Comparison of ENCODE assay signal across 7 mouse cellular contexts in the genomic region with DNA sequence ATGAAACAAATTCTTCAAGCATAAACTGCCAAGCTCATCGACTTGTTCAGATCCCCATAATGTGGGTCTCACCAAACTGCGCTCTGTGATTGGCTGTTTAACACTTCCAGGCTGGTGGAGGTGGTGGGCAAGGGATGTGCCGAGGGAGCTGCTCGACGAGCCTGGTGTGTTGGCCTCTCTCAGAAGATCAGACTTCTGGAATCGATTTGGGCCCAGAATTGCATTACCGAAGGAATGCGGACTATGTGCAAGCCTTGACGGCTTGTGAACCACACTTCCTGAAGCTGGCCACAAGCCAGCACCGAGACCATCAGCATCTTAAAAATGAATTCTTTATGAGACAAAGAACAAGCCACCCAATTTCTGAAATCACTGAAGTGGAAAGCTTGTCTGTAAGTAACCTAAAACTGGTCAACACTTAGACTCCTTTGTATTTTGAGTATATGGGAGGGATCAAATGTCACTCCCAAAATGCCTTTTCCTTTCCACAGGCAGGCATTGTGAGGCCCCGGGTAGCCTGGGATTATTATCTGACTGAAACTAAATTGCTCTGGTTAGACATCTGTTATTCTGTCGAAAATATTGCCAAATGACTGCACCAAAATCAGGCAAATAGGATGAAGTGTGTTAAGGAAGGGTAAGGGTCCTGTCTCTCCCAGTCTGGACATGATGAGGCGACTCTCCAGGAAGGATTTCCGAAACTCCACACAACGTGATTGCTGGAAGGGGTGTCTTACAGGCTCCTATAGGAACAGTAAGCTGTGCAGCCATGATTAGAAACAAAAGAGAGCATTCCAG.
A peak's percentile ranks its signal among the peaks of the same experiment; 100 is the strongest.
DNase-seq lines count a peak whose midpoint lies in the region; ATAC-seq and TF ChIP-seq lines count a peak whose summit lies in the region.

No protein-coding gene starts in this region.

- no peak for TF ChIP-seq CTCF in stomach, postnatal 0 days (IDR thresholded peaks at IDR 0.05; ENCODE audit: low read depth)

- ATAC-seq in stomach, embryonic 14.5 days (ENCODE audit: insufficient number of reproducible peaks, insufficient read depth, low FRiP score, low read depth), result 0 out of 2 replicates have a peak, but pooled peaks have one; percentile 37
- no peak for ATAC-seq in stomach, postnatal 0 days (ENCODE audit: low FRiP score, low TSS enrichment)
- peak; percentile 76; the same call in 1 of the 2 replicates for ATAC-seq in forebrain, embryonic 12.5 days (ENCODE audit: low FRiP score)
- ATAC-seq in limb, embryonic 13.5 days (ENCODE audit: low FRiP score, low read depth), result peak; percentile 92
- ATAC-seq in erythroid progenitor cell, adult 5-6 weeks (replicated peaks; ENCODE audit: low FRiP score, poor library complexity, severe bottlenecking), result no peak

- no peak overlapping the region for H3K4me2 ChIP-seq in stomach, embryonic 14.5 days (replicated peaks; ENCODE audit: low read depth, low read length)
- H3K4me2 ChIP-seq in stomach, postnatal 0 days (replicated peaks; ENCODE audit: low read depth), result no peak overlapping the region; the same call in 1 of the 2 replicates
- peak overlapping the region; percentile 38 for H3K4me2 ChIP-seq in forebrain, embryonic 12.5 days
- H3K4me2 ChIP-seq in limb, embryonic 13.5 days (replicated peaks), result peak overlapping the region; percentile 42

- H3K27me3 ChIP-seq in stomach, embryonic 14.5 days (ENCODE audit: control insufficient read depth, insufficient read depth, low read length), result no peaks in the 10 kb centered on the region
- H3K27me3 ChIP-seq in stomach, postnatal 0 days (ENCODE audit: control insufficient read depth, insufficient read depth, low read length), result no peaks in the 10 kb centered on the region
- no peaks in the 10 kb centered on the region for H3K27me3 ChIP-seq in forebrain, embryonic 12.5 days
- no peaks in the 10 kb centered on the region for H3K27me3 ChIP-seq in limb, embryonic 13.5 days

- peak overlapping the region; percentile 78 for H3K27ac ChIP-seq in stomach, embryonic 14.5 days (ENCODE audit: low read length)
- H3K27ac ChIP-seq in stomach, postnatal 0 days (replicated peaks), result no peak overlapping the region
- H3K27ac ChIP-seq in forebrain, embryonic 12.5 days, result peak overlapping the region; percentile 93
- H3K27ac ChIP-seq in limb, embryonic 13.5 days, result peak overlapping the region; percentile 96

- H3K4me1 ChIP-seq in stomach, embryonic 14.5 days (ENCODE audit: control insufficient read depth, insufficient read depth, low read length), result peaks cover 26% of the 10 kb centered on the region; the same call in 1 of the 2 replicates
- no peaks in the 10 kb centered on the region for H3K4me1 ChIP-seq in stomach, postnatal 0 days (replicated peaks; ENCODE audit: control insufficient read depth, insufficient read depth)
- peaks cover 28% of the 10 kb centered on the region for H3K4me1 ChIP-seq in forebrain, embryonic 12.5 days
- H3K4me1 ChIP-seq in limb, embryonic 13.5 days, result peaks cover 44% of the 10 kb centered on the region

- no peaks in the 10 kb centered on the region for H3K9me3 ChIP-seq in stomach, embryonic 14.5 days (ENCODE audit: control insufficient read depth, low read depth, low read length)
- no peaks in the 10 kb centered on the region for H3K9me3 ChIP-seq in stomach, postnatal 0 days (ENCODE audit: control insufficient read depth, low read length)
- H3K9me3 ChIP-seq in forebrain, embryonic 12.5 days, result no peaks in the 10 kb centered on the region
- H3K9me3 ChIP-seq in limb, embryonic 13.5 days, result no peaks in the 10 kb centered on the region

- TF ChIP-seq EP300 in stomach, postnatal 0 days (optimal IDR thresholded peaks at IDR 0.05), result no peak

- no peak overlapping the region for H3K4me3 ChIP-seq in stomach, embryonic 14.5 days (ENCODE audit: low read depth, low read length)
- no peak overlapping the region for H3K4me3 ChIP-seq in stomach, postnatal 0 days (ENCODE audit: low read depth, low read length)
- H3K4me3 ChIP-seq in forebrain, embryonic 12.5 days (replicated peaks), result no peak overlapping the region
- no peak overlapping the region for H3K4me3 ChIP-seq in limb, embryonic 13.5 days

- no peak overlapping the region for H3K9ac ChIP-seq in stomach, embryonic 14.5 days (replicated peaks; ENCODE audit: low read depth, low read length)
- no peak overlapping the region for H3K9ac ChIP-seq in stomach, postnatal 0 days (ENCODE audit: low read length)
- no peak overlapping the region for H3K9ac ChIP-seq in forebrain, embryonic 12.5 days
- H3K9ac ChIP-seq in limb, embryonic 13.5 days, result no peak overlapping the region

- WGBS in stomach, embryonic 14.5 days, result 31% methylated on average over 15 of the region's 15 CpGs
- 41% methylated on average over 15 of the region's 15 CpGs for WGBS in stomach, postnatal 0 days
- WGBS in forebrain, embryonic 12.5 days, result 18% methylated on average over 15 of the region's 15 CpGs
- WGBS in limb, embryonic 13.5 days, result 10% methylated on average over 15 of the region's 15 CpGs

- no peaks in the 10 kb centered on the region for H3K36me3 ChIP-seq in stomach, embryonic 14.5 days (ENCODE audit: control insufficient read depth, insufficient read depth, low read length)
- no peaks in the 10 kb centered on the region for H3K36me3 ChIP-seq in stomach, postnatal 0 days (ENCODE audit: control insufficient read depth, insufficient read depth, low read length)
- H3K36me3 ChIP-seq in forebrain, embryonic 12.5 days (replicated peaks), result no peaks in the 10 kb centered on the region
- no peaks in the 10 kb centered on the region for H3K36me3 ChIP-seq in limb, embryonic 13.5 days

- DNase-seq in stomach, postnatal 0 days (ENCODE audit: low spot score), result no peak
- peak; percentile 27 for DNase-seq in yolk sac, embryonic 10.5 days (ENCODE audit: low spot score)
- DNase-seq in cerebellum, adult 8-10 months, result no peak

Comparison
In these comparisons a context has a peak if more than half of its experiments do, and no peak if none do; other contexts are left out.
1. ATAC-seq: peak in stomach, embryonic 14.5 days (single experiment), forebrain, embryonic 12.5 days (single experiment) and limb, embryonic 13.5 days (single experiment); none in stomach, postnatal 0 days (single experiment) and erythroid progenitor cell, adult 5-6 weeks (single experiment).
2. H3K4me2 ChIP-seq: peak in forebrain, embryonic 12.5 days (single experiment) and limb, embryonic 13.5 days (single experiment); none in stomach, embryonic 14.5 days (single experiment) and stomach, postnatal 0 days (single experiment).